Mouse (Mus musculus) midbrain, embryonic 14.5 days (tissue): ENCODE data around the gene Mapk11. TPM values are rescaled to one million over a fixed set of nuclear protein-coding genes. Genes with fewer than 3 reads are reported as not detected.

Experiments
- ATAC-seq: fragments of 200-750 bp; cut with Nextera tagmentation; 2 replicates; pipeline ENCODE4 v1.8.0; 2017; ENCODE audit warnings: moderate number of reproducible peaks, moderate library complexity; ENCODE audit not compliant: low FRiP score, low TSS enrichment
- DNase-seq: peaks from one replicate; pipeline ENCODE4 v3.0.0-alpha.2; 2015
- H3K27ac ChIP-seq: fragments of 300-500 bp; sonication (generic); replicated peaks from 2 replicates; pipeline ENCODE4 v1.5.1; 2014; ENCODE audit warnings: mild to moderate bottlenecking, low read depth, low read length, moderate library complexity
- H3K27me3 ChIP-seq: fragments of 300-500 bp; sonication (generic); 2 replicates; pipeline ENCODE4 v1.6.1; 2014; ENCODE audit warnings: low read length, control low read depth, mixed read lengths; ENCODE audit not compliant: control insufficient read depth, insufficient read depth
- H3K36me3 ChIP-seq: fragments of 300-500 bp; sonication (generic); 2 replicates; pipeline ENCODE4 v1.6.1; 2014; ENCODE audit warnings: low read length, control low read depth; ENCODE audit not compliant: control insufficient read depth, insufficient read depth
- H3K4me1 ChIP-seq: fragments of 300-500 bp; sonication (generic); 2 replicates; pipeline ENCODE4 v1.6.1; 2014; ENCODE audit warnings: mild to moderate bottlenecking, antibody characterized with exemption, low read length, control low read depth; ENCODE audit not compliant: control insufficient read depth, insufficient read depth
- H3K4me2 ChIP-seq: fragments of 300-500 bp; sonication (generic); 2 replicates; pipeline ENCODE4 v1.6.1; 2014; ENCODE audit warnings: mild to moderate bottlenecking, low read length, moderate library complexity
- H3K4me3 ChIP-seq: fragments of 300-500 bp; sonication (generic); replicated peaks from 2 replicates; pipeline ENCODE4 v1.5.1; 2014; ENCODE audit warnings: low read depth, low read length
- H3K9ac ChIP-seq: fragments of 300-500 bp; sonication (generic); replicated peaks from 2 replicates; pipeline ENCODE4 v1.6.1; 2014; ENCODE audit warnings: mild to moderate bottlenecking, low read length, moderate library complexity
- H3K9me3 ChIP-seq: fragments of 300-500 bp; sonication (generic); 2 replicates; pipeline ENCODE4 v1.6.1; 2016; ENCODE audit warnings: low read length, control low read depth, mixed read lengths; ENCODE audit not compliant: control insufficient read depth
- WGBS: fragments of 180-500 bp; shearing (Covaris S2); extraction: QIAGEN DNeasy Blood & Tissue Kit; methylation state at CpG from one replicate; pipeline ENCODE4 v1.1.7; 2014; 5-methylcytosine and 5-hydroxymethylcytosine counted together
- polyA plus RNA-seq: library from polyadenylated mRNA; unstranded; fragments of >200 nt; fragmentation: Nextera tagmentation; extraction: Ambion mirVana; gene quantifications from 2 replicates; pipeline ENCODE4 v1.2.1, GENCODE M21; 2014

The Mapk11 gene
- polyA plus RNA-seq, 1 experiment from 2014 or later = 27.9 TPM

- 0 out of 2 replicates have a peak overlapping the region, but pooled peaks have one; percentile 90 for H3K27ac ChIP-seq
Observed at GRCm38 (mm10) chr15:89147895-89148294, 1.5 kb downstream of the Mapk11 start.

GRCm38 (mm10) chr15:89147456-89147855 is 2.0 kb downstream of the Mapk11 start:
- Histone ChIP-seq H3K4me1 (peaks cover 38% of the 10 kb centered on the region), H3K27me3 (no peaks in the 10 kb centered on the region), H3K4me3 (peak overlapping the region; percentile 73), H3K27ac (peak overlapping the region; percentile 85; the same call in 1 of the 2 replicates), H3K9me3 (no peaks in the 10 kb centered on the region), H3K4me2 (peak overlapping the region; percentile 79), H3K36me3 (peaks cover 33% of the 10 kb centered on the region), H3K9ac (peak overlapping the region; percentile 70)
- ATAC-seq = no peak
- DNase-seq = peak; percentile 60
- 15% methylated on average over 10 of the region's 10 CpGs for WGBS

More at GRCm38 (mm10) chr15:89147895-89148294, 1.5 kb downstream of the Mapk11 start:
- WGBS = 28% methylated on average over 4 of the region's 4 CpGs
- Histone ChIP-seq H3K9me3 (no peaks in the 10 kb centered on the region), H3K4me1 (peaks cover 39% of the 10 kb centered on the region), H3K27me3 (no peaks in the 10 kb centered on the region), H3K36me3 (peaks cover 29% of the 10 kb centered on the region), H3K4me2 (peak overlapping the region; percentile 79), H3K4me3 (peak overlapping the region; percentile 73), H3K9ac (peak overlapping the region; percentile 90; the same call in 1 of the 2 replicates)
- ATAC-seq (no peak), DNase-seq (no peak)

GRCm38 (mm10) chr15:89147024-89147423 is 2.4 kb downstream of the Mapk11 start:
- WGBS = 5% methylated on average over 16 of the region's 16 CpGs
- Histone ChIP-seq H3K36me3 (peaks cover 34% of the 10 kb centered on the region), H3K9me3 (no peaks in the 10 kb centered on the region), H3K9ac (peak overlapping the region; percentile 70), H3K4me1 (peaks cover 34% of the 10 kb centered on the region), H3K4me3 (peak overlapping the region; percentile 73), H3K27ac (peak overlapping the region; percentile 85), H3K27me3 (no peaks in the 10 kb centered on the region), H3K4me2 (peak overlapping the region; percentile 79)
- DNase-seq (peak; percentile 71), ATAC-seq (no peak)

GRCm38 (mm10) chr15:89146537-89146936 is 2.9 kb downstream of the Mapk11 start:
- H3K36me3 ChIP-seq = peaks cover 34% of the 10 kb centered on the region
- peak; percentile 74 for DNase-seq
- peak overlapping the region; percentile 70 for H3K9ac ChIP-seq
- H3K27ac ChIP-seq = peak overlapping the region; percentile 85
- no peaks in the 10 kb centered on the region for H3K27me3 ChIP-seq
- 1% methylated on average over 27 of the region's 27 CpGs for whole genome bisulfite sequencing
- H3K4me3 ChIP-seq = peak overlapping the region; percentile 73
- H3K4me2 ChIP-seq = peak overlapping the region; percentile 79
- H3K4me1 ChIP-seq = peaks cover 33% of the 10 kb centered on the region
- ATAC-seq = no peak
- no peaks in the 10 kb centered on the region for H3K9me3 ChIP-seq

- Histone ChIP-seq H3K27me3 (no peaks in the 10 kb centered on the region), H3K9me3 (no peaks in the 10 kb centered on the region), H3K4me2 (peak overlapping the region; percentile 79), H3K4me1 (peaks cover 36% of the 10 kb centered on the region), H3K36me3 (peaks cover 34% of the 10 kb centered on the region), H3K4me3 (peak overlapping the region; percentile 73), H3K27ac (no peak overlapping the region), H3K9ac (no peak overlapping the region; the same call in 1 of the 2 replicates)
- no peak for DNase-seq
- no peak for ATAC-seq
- 83% methylated on average over 24 of the region's 24 CpGs for WGBS
Observed at GRCm38 (mm10) chr15:89145813-89146350, 3.5 kb downstream of the Mapk11 start.

- H3K4me3 ChIP-seq = no peak overlapping the region
- H3K27ac ChIP-seq = no peak overlapping the region
- no peaks in the 10 kb centered on the region for H3K27me3 ChIP-seq
- peaks cover 40% of the 10 kb centered on the region for H3K4me1 ChIP-seq
- H3K36me3 ChIP-seq = peaks cover 34% of the 10 kb centered on the region
- H3K9me3 ChIP-seq = no peaks in the 10 kb centered on the region
- H3K9ac ChIP-seq = no peak overlapping the region
- DNase-seq (no peak), ATAC-seq (no peak)
- H3K4me2 ChIP-seq = no peak overlapping the region
- WGBS = 94% methylated on average over 11 of the region's 11 CpGs
Observed at GRCm38 (mm10) chr15:89144965-89145364, 4.5 kb downstream of the Mapk11 start.

- Histone ChIP-seq H3K9me3 (no peaks in the 10 kb centered on the region), H3K4me2 (no peak overlapping the region), H3K27ac (no peak overlapping the region), H3K36me3 (peaks cover 34% of the 10 kb centered on the region), H3K4me3 (no peak overlapping the region), H3K9ac (no peak overlapping the region), H3K4me1 (peaks cover 36% of the 10 kb centered on the region), H3K27me3 (no peaks in the 10 kb centered on the region)
- WGBS = 79% methylated on average over 2 of the region's 2 CpGs
- DNase-seq (no peak), ATAC-seq (no peak)
Observed at GRCm38 (mm10) chr15:89143134-89143533, 6.3 kb downstream of the Mapk11 start.

- Histone ChIP-seq H3K9ac (no peak overlapping the region), H3K9me3 (no peaks in the 10 kb centered on the region), H3K27me3 (no peaks in the 10 kb centered on the region), H3K4me2 (no peak overlapping the region), H3K4me3 (no peak overlapping the region), H3K36me3 (peaks cover 34% of the 10 kb centered on the region), H3K4me1 (peaks cover 24% of the 10 kb centered on the region), H3K27ac (no peak overlapping the region)
- ATAC-seq (no peak), DNase-seq (no peak)
- WGBS = 80% methylated on average over 4 of the region's 4 CpGs
Observed at GRCm38 (mm10) chr15:89141905-89142304, 7.5 kb downstream of the Mapk11 start.

GRCm38 (mm10) chr15:89141443-89141842 is 8.0 kb downstream of the Mapk11 start:
- H3K4me3 ChIP-seq = no peak overlapping the region
- 35% methylated on average over 5 of the region's 5 CpGs for WGBS
- H3K9ac ChIP-seq = no peak overlapping the region
- H3K27me3 ChIP-seq = no peaks in the 10 kb centered on the region
- H3K36me3 ChIP-seq = peaks cover 34% of the 10 kb centered on the region
- no peak for DNase-seq
- peak overlapping the region; percentile 98; the same call in 1 of the 2 replicates for H3K4me2 ChIP-seq
- peaks cover 19% of the 10 kb centered on the region for H3K4me1 ChIP-seq
- no peak overlapping the region for H3K27ac ChIP-seq
- H3K9me3 ChIP-seq = no peaks in the 10 kb centered on the region
- no peak for ATAC-seq
